Mouse (Mus musculus) forebrain, embryonic 10.5 days (tissue): ENCODE measurements around the gene Ifna1. TPM values are rescaled to one million over a fixed set of nuclear protein-coding genes. Genes with fewer than 3 reads are reported as not detected.
"Not testable (repeated sequence)": the region's sequence is repeated elsewhere in the genome, so short reads cannot be mapped to it uniquely, and the experiment has no call there.

Experiments used
- DNase-seq: peaks from one replicate; pipeline ENCODE4 v3.0.0-alpha.2; 2017; ENCODE audit warnings: low spot score; ENCODE audit errors: extremely low spot score
- H3K27ac ChIP-seq: fragments of 300-500 bp; sonication (generic); 2 replicates; pipeline ENCODE4 v1.5.1; 2016; ENCODE audit warnings: mild to moderate bottlenecking
- H3K27me3 ChIP-seq: fragments of 300-500 bp; sonication (generic); 2 replicates; pipeline ENCODE4 v1.6.1; 2016; ENCODE audit warnings: mild to moderate bottlenecking; ENCODE audit not compliant: poor library complexity, severe bottlenecking
- H3K36me3 ChIP-seq: fragments of 300-500 bp; sonication (generic); replicated peaks from 2 replicates; pipeline ENCODE4 v1.6.1; 2016; ENCODE audit warnings: mild to moderate bottlenecking, moderate library complexity
- H3K4me1 ChIP-seq: fragments of 300-500 bp; sonication (generic); 2 replicates; pipeline ENCODE4 v1.6.1; 2016
- H3K4me3 ChIP-seq: fragments of 300-500 bp; sonication (generic); 2 replicates; pipeline ENCODE4 v1.5.1; 2016; ENCODE audit warnings: mild to moderate bottlenecking, moderate library complexity
- H3K9me3 ChIP-seq: fragments of 300-500 bp; sonication (generic); 2 replicates; pipeline ENCODE4 v1.6.1; 2016; ENCODE audit warnings: mild to moderate bottlenecking, moderate library complexity
- WGBS: fragments of 180-500 bp; shearing (Covaris S2); methylation state at CpG from one replicate; pipeline ENCODE4 v1.1.7; 2016; 5-methylcytosine and 5-hydroxymethylcytosine counted together
- polyA plus RNA-seq: library from polyadenylated mRNA; unstranded; fragments of >200 nt; fragmentation: Nextera tagmentation; extraction: Ambion mirVana; gene quantifications from 2 replicates; pipeline ENCODE4 v1.2.1, GENCODE M21; 2016

Ifna1 gene
- not detected in 2 replicates for polyA plus RNA-seq

DNA sequence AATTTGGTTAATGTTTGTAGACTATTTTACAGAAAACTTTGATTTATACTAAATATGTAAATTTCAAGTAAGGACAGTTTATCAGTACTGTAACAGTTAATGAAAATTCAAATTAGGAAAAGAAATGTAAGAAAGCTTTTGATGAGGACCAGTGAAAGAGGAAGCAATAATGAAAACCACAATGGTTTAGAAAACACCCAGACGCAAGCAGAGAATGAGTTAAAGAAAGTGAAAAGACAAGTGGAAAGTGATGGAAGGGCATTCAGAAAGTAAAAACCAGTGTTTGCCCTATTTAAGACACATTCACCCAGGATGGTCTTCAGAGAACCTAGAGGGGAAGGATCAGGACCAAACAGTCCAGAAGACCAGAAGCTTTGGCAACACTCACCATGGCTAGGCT, at the start of gene Ifna1:
Gene Ifna1 (plus strand): TSS at position 390 of the 400 bp plus-strand sequence.
- WGBS: 74% methylated on average over 1 of the region's 1 CpGs
- no peaks in the 10 kb centered on the region for H3K9me3 ChIP-seq
- no peak within 1 kb of the TSS for H3K4me3 ChIP-seq
- no peaks in the 10 kb centered on the region for H3K27me3 ChIP-seq
- H3K36me3 ChIP-seq: no peaks in the 10 kb centered on the region
- no peak within 1 kb of the TSS for H3K27ac ChIP-seq
- peaks cover 15% of the 10 kb centered on the region for H3K4me1 ChIP-seq
- no peak for DNase-seq

GRCm38 (mm10) chr4:88802954-88803353, 46.9 kb upstream of the Ifna1 start, which contains the start of gene Gm13287:
Gene Gm13287, plus strand, starts transcription at chr4:88803254.
- H3K27ac ChIP-seq, H3K9me3 ChIP-seq, H3K4me1 ChIP-seq, H3K36me3 ChIP-seq, H3K4me3 ChIP-seq, DNase-seq: not testable (repeated sequence)
- peaks cover 17% of the 10 kb centered on the region for H3K27me3 ChIP-seq
- WGBS: no CpG with 5 or more reads among the region's 29 CpGs

DNA sequence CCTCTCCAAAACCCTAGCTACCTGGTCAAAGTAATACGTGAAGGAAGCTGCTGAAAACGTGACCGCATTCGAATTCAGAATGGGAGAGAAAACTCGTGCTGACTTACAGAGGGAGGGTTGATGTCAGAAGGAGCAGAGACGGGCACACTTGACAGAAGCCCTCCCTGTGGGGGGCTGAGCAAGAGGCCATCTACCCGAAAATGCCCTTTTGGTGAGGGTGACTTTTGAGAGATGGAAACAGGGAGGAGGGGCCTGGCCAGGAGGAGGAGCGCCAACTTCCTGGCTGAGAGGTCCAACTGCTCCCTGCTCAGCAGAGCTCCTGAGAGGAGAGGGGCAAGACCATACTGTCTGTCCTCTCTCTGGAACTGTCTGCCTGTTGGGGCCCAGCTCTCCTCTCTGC, 44.7 kb upstream of the Ifna1 start, which contains the start of gene Gm13288:
Gene Gm13288 (plus strand): TSS at position 301 of the 400 bp plus-strand sequence.
- no CpG with 5 or more reads among the region's 8 CpGs for WGBS
- not testable (repeated sequence) for H3K9me3 ChIP-seq, H3K4me1 ChIP-seq, DNase-seq, H3K27ac ChIP-seq, H3K36me3 ChIP-seq
- Histone ChIP-seq H3K27me3 (peaks cover 18% of the 10 kb centered on the region), H3K4me3 (peak within 1 kb of the TSS; percentile 34; the same call in 1 of the 2 replicates)

GRCm38 (mm10) chr4:88805761-88806160, 44.1 kb upstream of the Ifna1 start:
- not testable (repeated sequence) for H3K4me1 ChIP-seq, H3K27ac ChIP-seq, DNase-seq, H3K36me3 ChIP-seq, H3K9me3 ChIP-seq
- Histone ChIP-seq H3K27me3 (peaks cover 18% of the 10 kb centered on the region), H3K4me3 (peak overlapping the region; percentile 34; the same call in 1 of the 2 replicates)
- 0% methylated on average over 15 of the region's 34 CpGs for WGBS

GRCm38 (mm10) chr4:88815928-88816327, 34.0 kb upstream of the Ifna1 start, which contains the start of gene Ifna7:
Gene Ifna7, plus strand, starts transcription at chr4:88816228.
- Histone ChIP-seq H3K9me3 (no peaks in the 10 kb centered on the region), H3K36me3 (no peaks in the 10 kb centered on the region), H3K27ac (no peak within 1 kb of the TSS), H3K27me3 (no peaks in the 10 kb centered on the region), H3K4me3 (no peak within 1 kb of the TSS), H3K4me1 (no peaks in the 10 kb centered on the region)
- WGBS: 70% methylated on average over 3 of the region's 3 CpGs
- DNase-seq: no peak

GRCm38 (mm10) chr4:88819659-88820058, 30.2 kb upstream of the Ifna1 start, which contains the start of gene Ifna11:
Gene Ifna11, plus strand, starts transcription at chr4:88819959.
- Histone ChIP-seq H3K27me3 (no peaks in the 10 kb centered on the region), H3K4me3 (no peak within 1 kb of the TSS), H3K36me3 (no peaks in the 10 kb centered on the region), H3K9me3 (no peaks in the 10 kb centered on the region), H3K4me1 (no peaks in the 10 kb centered on the region), H3K27ac (no peak within 1 kb of the TSS)
- no peak for DNase-seq
- WGBS: 85% methylated on average over 1 of the region's 1 CpGs

DNA sequence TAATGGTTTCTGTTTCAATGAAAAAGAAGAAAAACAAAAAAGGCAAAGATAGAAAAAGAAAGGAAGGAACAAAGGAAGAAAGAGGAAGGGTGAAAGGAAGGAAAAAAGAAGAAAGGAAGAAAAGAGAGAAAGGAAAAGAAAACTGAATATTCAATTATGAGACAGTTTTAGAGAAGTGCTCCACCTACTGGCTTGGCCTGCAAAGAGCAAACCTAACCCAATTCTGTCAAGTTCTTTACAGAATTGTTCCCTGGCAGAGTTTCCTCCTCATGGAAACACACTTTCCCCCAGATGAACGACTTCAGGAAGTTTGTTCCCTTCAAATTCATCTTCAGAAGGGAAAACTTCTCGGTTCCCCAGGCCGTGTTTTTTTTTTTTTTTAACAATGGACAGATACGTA, 26.9 kb upstream of the Ifna1 start:
- no peak overlapping the region for H3K27ac ChIP-seq
- no peaks in the 10 kb centered on the region for H3K4me1 ChIP-seq
- H3K9me3 ChIP-seq: no peaks in the 10 kb centered on the region
- H3K36me3 ChIP-seq: no peaks in the 10 kb centered on the region
- 30% methylated on average over 4 of the region's 4 CpGs for WGBS
- no peaks in the 10 kb centered on the region for H3K27me3 ChIP-seq
- DNase-seq: no peak
- no peak overlapping the region for H3K4me3 ChIP-seq

DNA sequence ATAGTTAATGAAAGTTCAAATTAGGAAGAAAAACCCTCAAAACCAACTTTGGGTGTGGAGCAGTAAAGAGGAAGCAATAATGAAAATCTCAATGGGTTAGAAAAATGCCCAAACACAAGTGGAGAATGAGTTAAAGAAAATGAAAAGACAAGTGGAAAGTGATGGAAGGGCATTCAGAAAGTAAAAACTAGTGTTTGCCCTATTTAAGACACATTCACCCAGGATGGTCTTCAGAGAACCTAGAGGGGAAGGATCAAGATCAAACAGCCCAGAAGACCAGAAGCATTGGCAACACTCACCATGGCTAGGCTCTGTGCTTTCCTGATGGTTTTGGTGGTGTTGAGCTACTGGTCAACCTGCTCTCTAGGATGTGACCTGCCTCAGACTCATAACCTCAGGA, 22.8 kb upstream of the Ifna1 start, which contains the start of gene Ifna6:
Gene Ifna6 (plus strand): TSS at position 301 of the 400 bp plus-strand sequence.
- not testable (repeated sequence) for H3K4me3 ChIP-seq, H3K9me3 ChIP-seq, H3K27me3 ChIP-seq, DNase-seq, H3K36me3 ChIP-seq, H3K4me1 ChIP-seq, H3K27ac ChIP-seq

DNA sequence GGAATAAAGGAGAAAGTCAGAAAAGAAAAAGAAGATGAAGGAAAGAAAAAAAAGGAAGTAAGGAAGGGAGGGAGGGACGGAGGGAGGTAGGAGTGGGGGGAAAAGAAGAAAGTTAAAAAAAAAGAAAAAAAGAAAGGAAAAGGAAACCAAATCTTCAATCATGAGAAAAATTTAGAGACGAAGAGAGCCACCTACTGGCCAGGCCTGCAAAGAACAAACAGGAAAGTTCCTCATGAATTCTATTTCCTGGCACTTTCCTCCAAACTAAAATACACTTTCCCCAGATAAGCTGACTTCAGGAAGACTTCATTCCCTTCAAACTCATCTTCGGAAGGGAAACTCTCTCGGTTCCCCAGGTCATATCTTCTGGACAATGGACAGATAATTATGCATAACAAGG, 19.4 kb upstream of the Ifna1 start:
- 30% methylated on average over 4 of the region's 4 CpGs for WGBS
- no peaks in the 10 kb centered on the region for H3K4me1 ChIP-seq
- no peaks in the 10 kb centered on the region for H3K27me3 ChIP-seq
- H3K27ac ChIP-seq: no peak overlapping the region
- H3K36me3 ChIP-seq: no peaks in the 10 kb centered on the region
- DNase-seq: no peak
- no peak overlapping the region for H3K4me3 ChIP-seq
- no peaks in the 10 kb centered on the region for H3K9me3 ChIP-seq

DNA sequence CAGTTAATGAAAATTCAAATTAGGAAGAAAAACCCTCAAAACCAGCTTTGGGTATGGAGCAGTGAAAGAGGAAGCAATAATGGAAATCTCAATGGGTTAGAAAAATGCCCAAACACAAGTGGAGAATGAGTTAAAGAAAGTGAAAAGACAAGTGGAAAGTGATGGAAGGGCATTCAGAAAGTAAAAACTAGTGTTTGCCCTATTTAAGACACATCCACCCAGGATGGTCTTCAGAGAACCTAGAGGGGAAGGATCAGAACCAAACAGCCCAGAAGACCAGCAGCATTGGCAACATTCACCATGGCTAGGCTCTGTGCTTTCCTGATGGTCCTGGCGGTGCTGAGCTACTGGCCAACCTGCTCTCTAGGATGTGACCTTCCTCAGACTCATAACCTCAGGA, 14.7 kb upstream of the Ifna1 start, which contains the start of gene Ifna5:
Gene Ifna5 (plus strand): TSS at position 301 of the 400 bp plus-strand sequence.
- 86% methylated on average over 1 of the region's 1 CpGs for WGBS
- H3K4me1 ChIP-seq, DNase-seq, H3K27me3 ChIP-seq, H3K9me3 ChIP-seq, H3K27ac ChIP-seq, H3K36me3 ChIP-seq, H3K4me3 ChIP-seq: not testable (repeated sequence)

- no peak overlapping the region for H3K4me3 ChIP-seq
- DNase-seq: no peak
- H3K4me1 ChIP-seq: peaks cover 10% of the 10 kb centered on the region
- no peaks in the 10 kb centered on the region for H3K36me3 ChIP-seq
- H3K9me3 ChIP-seq: no peaks in the 10 kb centered on the region
- no peaks in the 10 kb centered on the region for H3K27me3 ChIP-seq
- no peak overlapping the region for H3K27ac ChIP-seq
- WGBS: 51% methylated on average over 3 of the region's 3 CpGs
These were observed 11.1 kb upstream of the Ifna1 start for GRCm38 (mm10) chr4:88838828-88839227.

DNA sequence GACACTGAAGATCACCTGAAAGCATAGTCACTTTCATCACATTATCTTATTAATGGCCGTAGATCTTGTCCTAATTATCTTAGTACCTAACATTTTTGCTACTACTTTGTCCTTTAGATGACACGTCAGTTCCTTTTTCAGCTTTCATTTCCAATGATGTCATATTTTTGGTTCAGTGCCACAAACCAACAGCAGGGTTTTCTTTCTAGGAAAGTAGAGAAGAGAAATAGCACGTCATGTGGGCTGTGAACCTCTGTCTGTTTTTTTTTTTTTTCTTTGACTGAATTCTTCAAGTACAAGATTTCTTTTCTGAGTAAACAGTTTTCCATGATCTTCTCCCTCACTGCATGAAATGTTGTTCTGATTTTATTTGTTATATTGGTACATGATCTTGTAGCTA, 9.8 kb upstream of the Ifna1 start:
- 90% methylated on average over 3 of the region's 3 CpGs for WGBS
- DNase-seq: no peak
- no peak overlapping the region for H3K27ac ChIP-seq
- H3K4me3 ChIP-seq: no peak overlapping the region
- H3K36me3 ChIP-seq: no peaks in the 10 kb centered on the region
- H3K4me1 ChIP-seq: peaks cover 10% of the 10 kb centered on the region
- H3K9me3 ChIP-seq: no peaks in the 10 kb centered on the region
- no peaks in the 10 kb centered on the region for H3K27me3 ChIP-seq

DNA sequence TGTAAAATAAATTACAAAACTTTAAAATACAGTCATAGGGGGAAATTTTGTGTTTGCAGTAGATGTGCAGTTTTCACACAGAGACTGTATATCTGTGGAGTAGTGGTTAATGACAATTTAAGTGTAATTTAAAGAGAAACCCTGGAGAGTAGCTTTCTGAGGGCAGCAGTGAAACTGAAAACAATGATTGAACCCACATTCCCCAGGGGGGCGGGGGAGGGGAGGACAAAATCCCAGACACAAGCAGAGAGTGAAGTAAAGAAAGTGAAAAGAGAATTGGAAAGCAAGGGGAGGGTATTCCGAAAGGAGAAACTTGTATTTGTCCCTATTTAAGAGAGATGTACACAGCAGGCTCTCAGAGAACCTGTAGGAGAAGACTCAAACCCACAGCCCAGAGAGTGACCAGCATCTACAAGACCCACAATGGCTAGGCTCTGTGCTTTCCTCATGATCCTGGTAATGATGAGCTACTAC, 8.4 kb upstream of the Ifna1 start, which contains the start of gene Ifna4:
Gene Ifna4 (plus strand): TSS at position 424 of the 474 bp plus-strand sequence.
- no peak for DNase-seq
- Histone ChIP-seq H3K36me3 (no peaks in the 10 kb centered on the region), H3K4me3 (no peak within 1 kb of the TSS), H3K9me3 (no peaks in the 10 kb centered on the region), H3K4me1 (peaks cover 10% of the 10 kb centered on the region), H3K27me3 (no peaks in the 10 kb centered on the region), H3K27ac (no peak within 1 kb of the TSS)
- 36% methylated on average over 2 of the region's 2 CpGs for WGBS
